Mouse (Mus musculus) CH12.LX (cell line): ENCODE data around the gene Fstl3. TPM values are rescaled to one million over a fixed set of nuclear protein-coding genes. Genes with fewer than 3 reads are reported as not detected.

Source experiments
- DNase-seq: peaks from one replicate; pipeline ENCODE4 v3.0.0-alpha.2; 2013; ENCODE audit errors: extremely low read depth
- H3K27ac ChIP-seq: 2 replicates; pipeline ENCODE4 v1.5.1; 2012; ENCODE audit warnings: low read depth, mild to moderate bottlenecking, control low read depth, moderate library complexity; ENCODE audit not compliant: insufficient read depth
- H3K27me3 ChIP-seq: replicated peaks from 2 replicates; pipeline ENCODE3; 2012; ENCODE audit warnings: inconsistent platforms
- H3K36me3 ChIP-seq, 2 experiments: replicated peaks in 1 of 2; 2 replicates each; pipeline versions ENCODE3 to v1.6.1; 2012; ENCODE audit warnings: inconsistent platforms in 1 of 2, low read length in 1 of 2, mild to moderate bottlenecking in 1 of 2, mixed read lengths in 1 of 2, moderate library complexity in 1 of 2; ENCODE audit not compliant: control insufficient read depth in 1 of 2, insufficient read depth in 1 of 2
- H3K4me1 ChIP-seq, 2 experiments: 2 replicates each; pipeline ENCODE4 v1.6.1; 2012; ENCODE audit warnings: inconsistent platforms in 1 of 2, moderate library complexity in 1 of 2; ENCODE audit not compliant: insufficient read depth in 2 of 2, control insufficient read depth in 1 of 2
- H3K4me2 ChIP-seq: 2 replicates; pipeline ENCODE4 v1.6.1; 2012; ENCODE audit warnings: low read depth, mild to moderate bottlenecking, control low read depth; ENCODE audit not compliant: poor library complexity, insufficient read depth, severe bottlenecking
- H3K4me3 ChIP-seq, 3 experiments: fragments of 150-350 bp in 1 of 3; sonication (generic) in 1 of 3; replicated peaks in 1 of 3; 2 replicates each; pipeline versions ENCODE3 to v1.5.1; 2011 to 2012; ENCODE audit warnings: low read depth in 2 of 3, low read length in 2 of 3, mild to moderate bottlenecking in 2 of 3, moderate library complexity in 2 of 3, control low read depth in 1 of 3, improper control_type of control experiment in 1 of 3, inconsistent platforms in 1 of 3, mixed read lengths in 1 of 3; ENCODE audit not compliant: poor library complexity in 1 of 3
- H3K79me2 ChIP-seq: replicated peaks from 2 replicates; pipeline ENCODE4 v1.6.1; 2012; ENCODE audit warnings: mild to moderate bottlenecking, moderate library complexity; ENCODE audit not compliant: control insufficient read depth, poor library complexity, insufficient read depth, severe bottlenecking; ENCODE audit errors: extremely low read depth
- H3K9ac ChIP-seq: 2 replicates; pipeline ENCODE4 v1.6.1; 2012; ENCODE audit warnings: low read depth, mild to moderate bottlenecking, control low read depth, moderate library complexity; ENCODE audit not compliant: insufficient read depth
- H3K9me3 ChIP-seq: replicated peaks from 2 replicates; pipeline ENCODE3; 2012; ENCODE audit warnings: low read length, inconsistent platforms, mixed read lengths
- ELF1 ChIP-seq: IDR thresholded peaks from 2 replicates; pipeline ENCODE4 v1.6.1; 2014; ENCODE audit warnings: low read depth, mild to moderate bottlenecking, inconsistent platforms, low read length, improper control_type of control experiment
- GABPA ChIP-seq: IDR thresholded peaks from 2 replicates; pipeline ENCODE4 v1.6.1; 2012; ENCODE audit warnings: low read depth, low read length, improper control_type of control experiment, inconsistent platforms; ENCODE audit not compliant: insufficient replicate concordance
- HCFC1 ChIP-seq: IDR thresholded peaks from 2 replicates; pipeline ENCODE4 v1.6.1; 2012; ENCODE audit warnings: low read depth, mild to moderate bottlenecking, inconsistent platforms, low read length, improper control_type of control experiment
- IRF4 ChIP-seq: IDR thresholded peaks from 2 replicates; pipeline ENCODE4 v1.6.1; 2014; ENCODE audit warnings: low read depth, mild to moderate bottlenecking, inconsistent platforms, low read length, improper control_type of control experiment
- JUN ChIP-seq: IDR thresholded peaks from 2 replicates; pipeline ENCODE4 v1.6.1; 2011; ENCODE audit warnings: low read depth, mild to moderate bottlenecking, low read length, improper control_type of control experiment, moderate library complexity; ENCODE audit not compliant: insufficient read depth
- JUND ChIP-seq: conservative IDR thresholded peaks from 2 replicates; pipeline ENCODE4 v1.6.1; 2011; ENCODE audit warnings: low read depth, low read length, improper control_type of control experiment
- MAFK ChIP-seq: IDR thresholded peaks from 2 replicates; pipeline ENCODE4 v1.6.1; 2011; ENCODE audit warnings: low read length, improper control_type of control experiment; ENCODE audit not compliant: insufficient replicate concordance
- MYC ChIP-seq: IDR thresholded peaks from 2 replicates; pipeline ENCODE4 v1.6.1; 2011; ENCODE audit warnings: low read depth, mild to moderate bottlenecking, improper control_type of control experiment, low read length
- NELFE ChIP-seq: IDR thresholded peaks from 2 replicates; pipeline ENCODE4 v1.6.1; 2011; ENCODE audit warnings: low read depth, low read length, improper control_type of control experiment
- NRF1 ChIP-seq: IDR thresholded peaks from 2 replicates; pipeline ENCODE4 v1.6.1; 2014; ENCODE audit warnings: low read depth, mild to moderate bottlenecking, inconsistent platforms, low read length, improper control_type of control experiment, moderate library complexity
- PAX5 ChIP-seq: IDR thresholded peaks from 2 replicates; pipeline ENCODE4 v1.6.1; 2012; ENCODE audit warnings: low read length, inconsistent platforms, mixed read lengths
- POLR2A ChIP-seq: IDR thresholded peaks from 2 replicates; pipeline ENCODE4 v1.6.1; 2011; ENCODE audit warnings: low read depth, mild to moderate bottlenecking, improper control_type of control experiment, low read length
- TBP ChIP-seq: conservative IDR thresholded peaks from 2 replicates; pipeline ENCODE4 v1.6.1; 2011; ENCODE audit warnings: low read depth, low read length, improper control_type of control experiment
- TCF12 ChIP-seq: IDR thresholded peaks from 2 replicates; pipeline ENCODE4 v1.6.1; 2014; ENCODE audit warnings: low read depth, mild to moderate bottlenecking, inconsistent platforms, low read length, improper control_type of control experiment
- USF2 ChIP-seq: conservative IDR thresholded peaks from 2 replicates; pipeline ENCODE4 v1.6.1; 2011; ENCODE audit warnings: low read depth, low read length, improper control_type of control experiment
- ZKSCAN1 ChIP-seq: IDR thresholded peaks from 2 replicates; pipeline ENCODE4 v1.6.1; 2012; ENCODE audit warnings: low read depth, inconsistent platforms, low read length, improper control_type of control experiment, borderline replicate concordance
- ZMIZ1 ChIP-seq: IDR thresholded peaks from 2 replicates; pipeline ENCODE4 v1.6.1; 2012; ENCODE audit warnings: low read depth, mild to moderate bottlenecking, inconsistent platforms, low read length, improper control_type of control experiment
- ZNF384 ChIP-seq: IDR thresholded peaks from 2 replicates; pipeline ENCODE4 v1.6.1; 2012; ENCODE audit warnings: low read depth, low read length, improper control_type of control experiment, inconsistent platforms
- dilution Hi-C: fragments of 300-500 bp; cut with MboI; formaldehyde crosslinking; loops from 2 replicates; pipeline ENCODE4 v1.14.3; 2020; ENCODE audit warnings: low sequenced_read_pairs; ENCODE audit not compliant: extremely low pct_unique_long_range_greater_than_20kb, extremely low pct_ligation_motif_present
- in situ Hi-C: fragments of 300-500 bp; cut with MboI; formaldehyde crosslinking; loops from 3 replicates; pipeline ENCODE4 v1.14.3; 2019; ENCODE audit warnings: low sequenced_read_pairs, low pct_ligation_motif_present, low pct_unique_long_range_greater_than_20kb, mixed read lengths
- polyA plus RNA-seq: library from polyadenylated mRNA; unstranded; fragments of >175 nt; gene quantifications from 2 replicates; pipeline ENCODE4 v1.2.1, GENCODE M21; 2012; ENCODE audit warnings: low read depth; ENCODE audit not compliant: insufficient read length
- total RNA-seq, 2 experiments: library from RNA; depleted of rRNA; stranded (reverse); fragments of 300-350 nt in 1 of 2; fragments of >200 nt in 1 of 2; gene quantifications; 2 replicates each; pipeline ENCODE4 v1.2.3; 2012 to 2014

Fstl3 gene
- total and polyA plus RNA-seq, 3 experiments: 0.25 TPM; not detected in 2

GRCm38 (mm10) chr10:79745898-79746773 lies 30.9 kb upstream of the Fstl3 start, which contains the start of gene Polrmt (continued):
- TF ChIP-seq GABPA (peak; percentile 79; the same call in 1 of the 2 replicates), TBP (no peak), USF2 (no peak), MAFK (no peak), POLR2A (peak; percentile 93), ZMIZ1 (no peak; the same call in 1 of the 2 replicates), NELFE (peak; percentile 94), PAX5 (no peak), ZKSCAN1 (no peak), ELF1 (peak; percentile 99), NRF1 (peak; percentile 99)

- dilution Hi-C loops: no loop called here
- in situ Hi-C loops: no loop called here
- H3K4me3 ChIP-seq: peak overlapping the region in 2 of 3 experiments; percentile 17 to 69
Observed at GRCm38 (mm10) chr10:79746774-79747151, 30.3 kb upstream of the Fstl3 start.

GRCm38 (mm10) chr10:79748496-79748895 lies 28.6 kb upstream of the Fstl3 start:
- dilution Hi-C loops (no loop called here), in situ Hi-C loops (no loop called here)
- Histone ChIP-seq H3K4me1 (peaks cover 8 to 34% of the 10 kb centered on the region in 2 experiments), H3K27me3 (no peaks in the 10 kb centered on the region), H3K36me3 (peaks cover 11 to 18% of the 10 kb centered on the region in 2 experiments), H3K4me2 (no peak overlapping the region), H3K4me3 (no peak overlapping the region), H3K27ac (no peak overlapping the region), H3K9ac (no peak overlapping the region), H3K79me2 (peaks cover 8% of the 10 kb centered on the region), H3K9me3 (no peaks in the 10 kb centered on the region)
- DNase-seq: no peak
- TF ChIP-seq JUN: no peak
- TF ChIP-seq JUND: no peak
- no peak for TF ChIP-seq HCFC1
- TF ChIP-seq ZNF384: no peak
- no peak for TF ChIP-seq TCF12
- TF ChIP-seq MAFK: no peak

More at GRCm38 (mm10) chr10:79746774-79747151, 30.3 kb upstream of the Fstl3 start:
- H3K4me1 ChIP-seq: peaks cover 8 to 34% of the 10 kb centered on the region in 2 experiments
- TF ChIP-seq IRF4 (0 out of 2 replicates have a peak, but pooled peaks have one; percentile 3), TBP (no peak), NELFE (no peak), MYC (no peak; the same call in 1 of the 2 replicates)
- H3K79me2 ChIP-seq: peaks cover 8% of the 10 kb centered on the region
- DNase-seq: no peak
- no peaks in the 10 kb centered on the region for H3K9me3 ChIP-seq
- peaks cover 26 to 34% of the 10 kb centered on the region in 2 experiments for H3K36me3 ChIP-seq
- H3K27me3 ChIP-seq: no peaks in the 10 kb centered on the region
- no peak overlapping the region for H3K9ac ChIP-seq
- H3K27ac ChIP-seq: no peak overlapping the region
- peak overlapping the region; percentile 26; the same call in 1 of the 2 replicates for H3K4me2 ChIP-seq
